Mouse (Mus musculus): ENCODE results near the gene Calhm5.

GRCm38 (mm10) chr10:34138027-34138426 is 41.7 kb upstream of the Calhm5 start:
- TF ChIP-seq CTCF (IDR thresholded peaks at IDR 0.05; ENCODE audit: low read depth) (no peak), EP300 (IDR thresholded peaks at IDR 0.05; ENCODE audit: low read depth) (no peak)
